Mouse (Mus musculus) cortical plate, adult 2 months (tissue): Measurements from ENCODE around the gene Rnf41.

Experiments used
- CTCF ChIP-seq: fragments of 200-500 bp; IDR thresholded peaks from 2 replicates; pipeline ENCODE4 v1.5.1; 2011; ENCODE audit warnings: mild to moderate bottlenecking, control low read depth, low read length; ENCODE audit not compliant: insufficient read depth; ENCODE audit errors: extremely low read depth
- POLR2A ChIP-seq: fragments of 200-500 bp; IDR thresholded peaks from 2 replicates; pipeline ENCODE4 v1.6.1; 2011; ENCODE audit warnings: mild to moderate bottlenecking, low read length, control low read depth; ENCODE audit not compliant: insufficient read depth; ENCODE audit errors: extremely low read depth

DNA sequence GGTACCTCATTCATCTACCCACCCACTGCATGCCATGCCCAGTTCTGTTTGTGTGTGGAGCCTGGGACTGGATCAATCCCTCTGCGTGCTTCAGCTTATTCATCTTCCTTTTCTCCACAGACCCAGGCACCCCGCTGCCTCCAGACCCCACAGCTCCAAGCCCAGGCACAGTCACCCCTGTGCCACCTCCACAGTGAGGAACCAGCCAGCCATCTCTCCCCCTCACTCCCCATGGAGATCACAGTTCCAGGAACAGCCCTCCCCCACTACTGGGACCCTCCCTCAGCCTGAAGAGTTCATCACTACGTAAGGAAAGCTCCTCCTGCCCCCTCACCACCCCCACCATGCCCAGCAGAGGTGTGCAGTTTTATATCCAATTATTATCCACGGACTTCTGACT, 77.3 kb downstream of the Rnf41 start:
- TF ChIP-seq POLR2A = no peak
- no peak for TF ChIP-seq CTCF
